Mouse (Mus musculus) ES-E14 (cell line): ENCODE data around the gene Vipr2.

Experiments
- CHD2 ChIP-seq: IDR thresholded peaks from 2 replicates; pipeline ENCODE4 v1.6.1; 2014; ENCODE audit warnings: mild to moderate bottlenecking, low read depth, low read length, inconsistent platforms
- HCFC1 ChIP-seq: IDR thresholded peaks from 2 replicates; pipeline ENCODE4 v1.6.1; 2012; ENCODE audit warnings: low read length, inconsistent platforms, borderline replicate concordance; ENCODE audit not compliant: insufficient read depth
- MAFK ChIP-seq: IDR thresholded peaks from 2 replicates; pipeline ENCODE4 v1.6.1; 2014; ENCODE audit warnings: mild to moderate bottlenecking, low read depth, low read length, inconsistent platforms; ENCODE audit not compliant: insufficient read depth
- ZNF384 ChIP-seq: IDR thresholded peaks from 2 replicates; pipeline ENCODE4 v1.6.1; 2012; ENCODE audit warnings: low read depth, low read length, inconsistent platforms

DNA sequence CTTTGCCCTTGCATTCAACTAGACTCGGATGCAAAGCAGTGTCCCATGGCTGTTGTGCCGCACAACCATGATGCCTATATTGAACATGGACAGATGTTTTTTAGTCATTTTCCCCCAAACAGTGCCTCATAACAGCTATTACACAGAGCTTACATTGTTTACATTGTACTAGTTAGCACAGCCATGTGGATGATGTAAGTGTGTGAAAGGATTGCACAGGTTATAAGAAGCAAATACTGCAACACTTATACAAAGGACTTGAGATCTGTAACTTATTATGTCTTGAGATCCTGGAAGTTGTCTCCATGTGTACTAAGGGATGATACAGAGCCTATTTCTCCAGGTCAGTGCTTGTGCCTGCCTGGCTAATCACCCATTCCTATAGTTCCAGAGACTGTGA lies 24.4 kb downstream of the Vipr2 start:
- TF ChIP-seq CHD2: no peak
- no peak for TF ChIP-seq MAFK
- no peak for TF ChIP-seq HCFC1
- no peak for TF ChIP-seq ZNF384
